Mouse (Mus musculus) heart, postnatal 0 days (tissue): Measurements from ENCODE around the gene Plekhj1.

ENCODE experiments used
- CTCF ChIP-seq: IDR thresholded peaks from 2 replicates; pipeline ENCODE4 v1.5.1; 2016; ENCODE audit warnings: antibody characterized with exemption, control low read depth, low read depth
- EP300 ChIP-seq: IDR thresholded peaks from 2 replicates; pipeline ENCODE4 v1.6.1; 2016; ENCODE audit warnings: antibody characterized with exemption, low read depth

- TF ChIP-seq CTCF (no peak), EP300 (no peak)
These were observed 34.4 kb upstream of the Plekhj1 start for GRCm38 (mm10) chr10:80832818-80833217.
